Mouse (Mus musculus): ENCODE data around the gene Eva1a.
A peak's percentile ranks its signal among the peaks of the same experiment; 100 is the strongest.

Eva1a gene

DNA sequence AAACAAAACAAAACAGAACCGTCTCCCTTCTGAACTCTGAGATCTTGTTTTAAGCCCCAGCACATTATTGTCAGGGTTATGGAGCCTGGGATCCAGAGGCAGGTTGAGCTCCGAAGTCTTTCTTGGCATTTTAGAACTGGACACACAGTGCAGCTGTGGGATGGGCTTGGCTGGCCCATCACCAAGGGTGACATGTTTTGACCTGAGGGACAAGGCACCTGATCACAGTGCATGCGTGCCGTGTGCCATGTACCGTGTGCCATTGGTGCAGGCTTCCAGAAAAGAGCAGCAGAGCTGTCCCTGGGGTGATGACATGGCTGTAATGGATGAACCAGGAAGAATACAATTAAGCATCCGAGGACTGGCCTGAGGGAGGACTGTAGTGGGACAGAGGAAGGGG is 29.6 kb downstream of the Eva1a start:
- DNase-seq, result no peak

DNA sequence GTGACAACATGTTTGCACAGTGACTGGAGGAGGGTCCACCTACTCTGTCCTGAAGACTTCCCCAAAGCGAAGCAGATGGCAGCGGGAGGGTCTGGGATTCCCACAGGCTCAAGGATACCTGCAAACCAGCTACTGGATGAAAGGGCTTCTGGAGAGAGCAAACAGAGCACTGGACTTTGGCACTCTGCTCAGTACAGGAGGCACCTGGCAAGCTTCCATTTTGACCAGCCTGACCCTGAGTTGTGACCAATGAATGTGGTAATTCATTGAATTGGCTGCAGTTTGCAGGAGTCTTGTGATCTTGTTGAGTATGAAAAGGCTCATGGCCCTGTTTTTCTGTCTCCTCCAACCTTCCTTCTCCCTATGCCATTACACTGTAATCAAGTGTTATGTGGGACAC is 32.2 kb downstream of the Eva1a start:
- DNase-seq, result peak; percentile 42 to 66

DNA sequence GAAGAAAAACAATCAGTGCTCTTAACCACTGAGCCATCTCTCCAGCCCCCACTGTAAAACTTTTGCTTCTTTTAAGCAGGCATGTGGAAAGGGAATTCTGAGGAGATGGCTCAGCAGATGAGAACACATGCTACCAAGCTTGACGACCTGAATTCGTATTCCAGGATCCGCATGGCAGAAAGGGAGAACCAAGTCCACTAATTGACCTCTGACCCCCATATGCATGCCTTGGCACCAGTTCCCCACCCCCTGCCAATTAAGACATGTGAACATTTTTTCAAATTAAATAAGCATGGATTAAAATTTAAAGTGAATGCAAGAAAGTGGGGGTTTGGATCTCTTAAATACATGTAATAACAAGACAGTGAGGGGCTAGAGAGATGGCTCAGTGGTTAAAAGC is 32.7 kb downstream of the Eva1a start:
- DNase-seq, result no peak

DNA sequence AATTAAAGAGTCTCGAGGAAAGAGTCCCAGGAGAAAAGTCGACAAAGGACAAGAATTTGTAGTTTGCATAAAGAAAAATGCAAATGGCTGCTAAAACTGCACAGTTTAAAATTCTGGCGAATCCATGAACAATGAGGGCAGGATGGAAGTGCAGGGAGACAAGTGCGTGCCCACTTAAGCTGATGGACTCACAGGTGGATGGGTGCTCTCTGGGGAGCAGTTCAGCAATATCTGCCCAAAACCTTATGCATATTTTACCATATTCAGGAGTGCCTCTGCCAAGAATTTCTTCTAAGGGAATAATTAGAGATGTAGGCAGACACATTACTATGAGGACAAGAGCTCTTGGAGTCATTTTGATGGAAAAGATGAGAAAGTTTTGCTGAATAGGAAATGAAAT is 35.5 kb downstream of the Eva1a start:
- no peak for DNase-seq

DNA sequence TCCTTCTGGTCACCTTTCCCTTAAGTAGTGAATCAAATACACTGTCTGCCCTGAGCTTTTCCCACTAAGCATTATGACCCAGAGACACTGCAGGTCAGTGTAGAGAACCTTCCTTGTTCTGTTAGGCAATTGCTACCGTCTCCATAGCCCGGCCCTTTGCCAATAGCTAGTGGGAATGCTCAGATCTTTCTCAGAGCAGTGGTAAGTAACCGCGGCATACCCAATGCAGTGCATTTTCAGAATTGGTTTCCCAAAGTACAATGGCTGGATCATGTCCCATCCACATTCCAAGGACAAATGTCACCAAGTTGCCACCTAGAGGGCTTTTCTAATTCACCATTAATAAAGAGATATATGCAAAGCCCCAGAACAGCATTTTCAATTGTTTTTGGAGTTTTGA is 38.0 kb downstream of the Eva1a start:
- no peak for DNase-seq

DNA sequence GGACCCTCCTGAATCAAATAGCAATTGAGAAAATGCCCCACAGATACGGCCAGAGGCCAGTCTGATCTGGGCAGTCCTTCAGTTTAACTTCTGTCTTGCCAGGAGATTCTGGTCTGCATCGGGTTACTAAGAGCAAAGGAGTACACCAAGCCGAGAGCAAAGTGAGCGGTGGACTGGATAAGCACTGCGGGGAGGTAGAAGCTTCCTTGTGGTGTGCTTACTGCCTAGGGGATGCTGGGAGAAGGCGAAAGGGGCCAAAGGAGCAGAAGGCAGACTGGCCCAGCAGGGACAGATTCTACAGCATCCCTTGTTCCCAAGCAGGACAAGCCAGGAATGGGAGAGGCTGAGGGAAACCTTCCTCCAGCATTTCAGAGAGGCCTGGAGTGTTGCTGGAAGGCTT is 42.8 kb downstream of the Eva1a start:
- DNase-seq, result no peak

DNA sequence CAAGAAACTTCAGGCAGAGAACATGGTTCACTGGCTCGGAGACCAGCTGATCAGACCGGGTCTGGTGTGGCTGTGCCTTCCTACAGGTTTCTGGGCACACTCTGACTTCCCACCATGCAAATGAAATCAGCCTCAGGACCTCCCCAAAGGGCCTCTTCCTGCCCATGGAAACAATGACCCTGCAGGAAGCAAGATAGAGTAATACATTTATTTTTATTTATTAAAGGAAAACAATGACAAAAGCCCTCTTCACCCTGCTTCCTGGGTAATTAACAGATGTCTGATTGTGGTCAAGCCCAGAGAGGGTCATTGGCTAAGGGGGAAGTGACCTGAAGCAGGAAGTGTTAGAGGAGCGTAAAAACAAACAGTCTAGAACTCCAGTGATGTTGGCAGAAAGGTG is 43.4 kb downstream of the Eva1a start:
- peak; percentile 21 to 32 for DNase-seq

DNA sequence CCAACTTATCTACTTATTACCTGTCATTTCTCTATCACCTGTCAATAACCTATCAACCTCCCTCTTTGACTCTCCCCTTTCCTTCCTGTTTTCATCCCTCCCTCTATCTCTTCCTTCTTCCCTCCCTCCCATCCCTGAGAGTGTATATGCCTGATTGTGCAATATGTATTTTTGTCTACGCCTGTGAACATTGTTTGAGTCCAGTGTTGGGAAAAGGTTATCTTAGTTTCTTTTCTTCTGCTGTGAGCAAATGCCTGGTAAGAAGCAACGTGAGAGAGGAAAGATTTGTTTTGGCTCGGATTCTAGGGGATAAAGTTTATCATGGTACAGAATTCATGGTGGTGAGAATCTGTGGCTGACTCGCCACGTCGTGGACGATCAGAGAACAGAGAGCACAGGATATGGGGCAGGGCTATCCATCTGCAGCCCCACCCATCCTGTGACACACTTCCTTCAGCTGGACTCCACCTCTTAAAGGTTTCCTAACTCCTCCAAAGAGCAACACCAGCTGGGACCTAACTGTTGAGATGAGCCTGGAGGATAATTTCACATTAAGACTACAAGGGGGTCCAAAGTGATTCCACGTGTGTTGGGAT is 44.6 kb downstream of the Eva1a start:
- DNase-seq, result no peak

DNA sequence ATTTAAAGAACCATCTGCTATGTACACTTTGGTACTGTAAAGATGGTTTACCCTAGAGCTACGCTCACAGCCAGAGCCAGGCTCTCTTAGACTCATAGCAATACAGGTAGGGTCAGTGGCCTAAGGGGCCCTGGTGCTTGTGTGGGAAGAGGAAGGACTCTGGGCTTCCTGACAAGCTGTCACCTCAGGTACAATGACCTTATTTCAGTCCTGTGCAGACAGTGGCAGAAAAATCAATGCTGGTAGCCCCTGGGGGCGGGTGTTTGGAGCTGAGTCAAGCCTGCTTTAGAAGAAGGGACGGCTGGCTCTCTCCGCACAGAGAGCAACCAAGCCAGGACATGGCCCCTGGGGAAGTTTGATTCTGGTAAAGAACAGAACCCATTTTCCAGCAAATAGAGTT is 47.3 kb downstream of the Eva1a start:
- DNase-seq, result no peak

DNA sequence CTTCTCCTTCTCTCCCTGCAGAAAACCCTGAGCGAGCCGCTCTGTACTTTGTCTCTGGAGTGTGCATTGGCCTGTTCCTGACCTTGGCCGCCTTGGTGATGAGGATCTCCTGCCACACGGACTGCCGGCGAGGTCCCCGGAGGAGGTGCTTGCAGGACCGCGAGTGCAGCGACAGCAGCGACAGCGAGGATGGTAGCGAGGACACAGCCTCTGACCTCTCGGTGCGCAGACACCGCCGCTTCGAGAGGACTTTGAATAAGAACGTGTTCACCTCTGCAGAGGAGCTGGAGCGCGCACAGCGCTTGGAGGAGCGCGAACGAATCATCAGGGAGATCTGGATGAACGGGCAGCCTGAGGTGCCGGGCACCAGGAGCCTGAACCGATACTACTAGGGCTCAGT is 50.9 kb downstream of the Eva1a start:
- DNase-seq, result peak; percentile 31 to 40

DNA sequence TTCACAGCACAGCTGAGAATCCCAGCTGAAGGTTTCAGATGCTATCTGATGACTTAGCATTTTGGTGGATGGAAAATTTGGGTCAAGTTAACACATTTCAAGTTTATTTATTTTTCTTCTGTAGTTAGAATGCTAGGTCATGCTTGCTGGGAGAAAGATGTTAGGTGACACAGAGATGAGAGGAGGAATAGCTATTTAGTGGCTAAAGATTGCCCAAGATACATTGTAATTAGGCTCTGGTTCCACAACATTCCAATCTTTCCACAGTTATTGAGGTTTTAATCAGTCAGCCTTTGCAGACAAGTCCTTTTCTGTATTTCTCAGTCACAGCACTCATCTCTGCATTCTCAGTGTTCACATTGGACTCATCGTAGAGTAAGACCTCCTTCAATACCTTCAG is 56.9 kb downstream of the Eva1a start:
- DNase-seq, result no peak

DNA sequence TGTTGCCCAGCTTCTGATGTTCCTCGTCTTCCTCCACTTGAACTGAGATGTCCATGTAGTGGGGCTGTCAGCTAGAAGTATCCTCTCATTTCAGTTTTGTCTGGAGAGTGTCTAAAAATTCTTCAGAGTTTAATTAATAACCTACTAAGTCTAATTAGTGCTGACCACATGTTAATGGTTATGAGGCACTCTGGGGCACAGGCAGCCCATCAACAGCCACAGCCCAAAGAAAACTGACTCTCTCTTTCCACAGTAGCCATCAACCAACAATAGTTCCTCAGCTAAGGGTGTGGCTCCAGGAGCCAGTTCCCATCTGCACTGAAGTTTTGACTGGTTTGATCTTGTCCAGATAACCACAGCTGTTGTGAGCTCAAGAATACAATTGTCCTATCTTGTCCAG is 57.6 kb downstream of the Eva1a start:
- no peak for DNase-seq

DNA sequence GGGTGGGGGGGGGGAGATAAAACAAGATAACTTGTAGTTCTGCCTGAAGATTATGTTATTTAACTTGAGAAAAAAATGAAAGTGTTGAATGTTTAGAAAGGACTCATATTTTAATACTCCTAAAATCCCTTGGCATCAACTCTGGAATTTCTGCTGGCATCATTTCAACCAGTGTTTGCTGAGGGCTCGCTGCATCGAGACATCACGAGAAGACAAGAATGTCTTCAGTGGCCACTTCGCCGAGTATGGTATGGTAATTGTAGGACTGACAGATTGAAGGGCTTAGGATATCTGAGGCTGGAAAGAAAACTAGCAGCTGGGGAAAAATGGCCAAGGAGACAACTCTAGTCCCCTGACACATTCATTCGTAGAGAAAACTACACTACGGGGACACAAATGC is 69.6 kb downstream of the Eva1a start:
- no peak for DNase-seq

DNA sequence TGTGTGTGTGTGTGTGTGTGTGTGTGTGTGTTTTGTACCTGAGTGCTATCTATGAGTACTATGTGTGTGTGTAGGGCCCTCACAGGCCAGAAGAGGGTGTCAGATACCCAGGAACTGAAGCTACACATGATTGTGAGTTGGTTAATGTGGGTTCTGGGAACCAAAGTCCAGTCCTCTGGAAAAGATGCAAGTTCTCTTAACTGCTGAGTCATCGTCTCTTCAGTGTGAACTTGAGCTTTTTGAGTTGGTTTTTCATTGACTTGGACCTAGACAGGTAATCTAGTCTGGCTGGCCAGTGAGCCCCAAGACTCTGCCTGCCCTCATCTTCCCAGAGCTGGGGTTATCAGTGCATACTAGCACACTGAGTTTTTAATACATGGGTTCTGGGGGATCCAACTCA is 70.3 kb downstream of the Eva1a start:
- no peak for DNase-seq

DNA sequence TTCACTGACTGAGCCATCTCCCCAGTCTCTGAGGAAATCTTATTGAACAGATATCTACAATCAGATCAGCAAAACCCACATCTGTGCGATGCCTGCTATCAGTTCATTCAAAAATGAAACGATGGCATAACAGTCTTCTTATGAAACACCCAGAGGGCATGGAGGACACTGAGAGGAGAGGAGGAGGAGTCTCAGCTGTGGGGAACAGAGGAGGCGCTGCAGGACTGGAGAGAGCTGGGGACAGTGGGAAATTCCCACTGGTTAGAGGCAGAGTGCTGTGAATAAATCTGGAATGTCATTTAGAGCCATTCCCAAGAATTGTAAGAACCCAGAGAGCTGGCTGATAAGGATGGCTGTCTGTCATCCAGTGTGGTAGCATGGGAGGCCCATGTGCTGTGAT is 70.7 kb downstream of the Eva1a start:
- no peak for DNase-seq

DNA sequence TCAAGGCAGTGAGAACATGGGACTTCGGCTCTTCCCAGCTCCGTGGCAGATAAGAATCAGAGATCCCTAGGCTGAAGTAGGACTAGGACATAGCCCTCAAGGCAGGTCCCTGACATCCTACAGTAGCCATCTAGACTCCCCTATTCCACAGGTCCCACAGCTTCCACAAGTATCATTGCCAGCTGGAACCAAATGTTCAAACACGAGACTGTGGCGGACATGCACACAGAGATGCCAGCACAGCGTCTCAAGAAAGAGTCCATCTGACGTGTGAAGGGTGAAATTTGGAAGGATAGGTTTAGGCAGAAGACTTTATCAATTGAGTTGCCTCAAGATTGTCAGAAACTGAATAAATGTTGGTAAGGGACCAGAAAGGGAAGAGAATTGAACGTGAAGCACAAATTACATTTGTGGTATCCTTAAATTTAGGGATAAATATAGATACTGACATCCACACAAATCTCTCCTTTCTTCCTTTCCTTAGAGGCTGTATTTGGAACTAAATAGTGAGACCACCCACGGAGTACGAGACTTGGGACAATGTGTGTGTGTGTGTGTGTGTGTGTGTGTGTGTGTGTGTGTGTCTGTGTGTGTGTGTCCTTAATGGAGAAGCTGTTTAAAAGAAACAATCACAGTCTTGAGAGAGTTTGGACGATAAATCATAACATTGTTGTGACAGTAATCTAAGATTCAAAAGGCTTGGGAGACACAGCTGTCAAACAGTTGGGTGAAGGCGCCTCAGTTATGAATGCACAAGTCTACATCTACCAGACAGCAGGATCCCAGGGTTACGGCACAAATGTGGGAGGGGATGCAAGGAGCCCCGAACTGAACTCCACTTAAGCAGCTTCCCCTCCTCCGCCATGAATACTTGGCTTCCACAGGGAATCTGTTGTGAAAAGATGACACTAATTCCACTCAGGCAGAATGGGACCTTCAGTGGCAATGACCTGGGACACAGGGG is 71.6 kb downstream of the Eva1a start:
- no peak for DNase-seq

DNA sequence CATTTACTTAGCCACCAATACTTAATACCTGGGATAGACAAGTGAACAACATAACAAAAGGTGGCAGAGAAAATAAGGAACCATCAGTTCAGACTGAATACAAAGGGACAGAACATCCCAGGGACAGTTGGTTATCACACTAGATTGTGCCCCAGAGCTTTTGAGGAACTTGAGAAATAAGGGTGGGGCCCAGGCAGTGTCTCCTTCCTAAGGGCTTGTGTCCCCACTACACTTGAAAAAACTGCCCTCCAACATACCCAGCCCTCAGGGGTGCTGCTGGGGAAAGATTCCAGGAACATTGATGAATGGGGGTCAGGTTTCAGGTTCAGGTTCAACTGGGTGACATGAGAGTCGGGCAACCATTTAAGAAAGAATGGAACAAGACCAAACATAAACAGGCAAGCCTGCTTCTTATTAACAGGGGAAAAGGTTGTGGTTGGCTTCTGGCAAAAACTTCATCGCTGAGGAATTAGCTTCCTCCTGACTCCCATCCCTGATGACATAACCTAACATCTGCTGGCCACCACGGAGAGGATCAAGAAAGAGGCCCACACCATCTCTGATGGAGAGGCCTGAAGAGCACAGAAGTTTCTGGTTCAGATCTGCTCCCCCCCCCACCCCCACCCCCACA is 74.6 kb downstream of the Eva1a start:
- DNase-seq, result no peak

DNA sequence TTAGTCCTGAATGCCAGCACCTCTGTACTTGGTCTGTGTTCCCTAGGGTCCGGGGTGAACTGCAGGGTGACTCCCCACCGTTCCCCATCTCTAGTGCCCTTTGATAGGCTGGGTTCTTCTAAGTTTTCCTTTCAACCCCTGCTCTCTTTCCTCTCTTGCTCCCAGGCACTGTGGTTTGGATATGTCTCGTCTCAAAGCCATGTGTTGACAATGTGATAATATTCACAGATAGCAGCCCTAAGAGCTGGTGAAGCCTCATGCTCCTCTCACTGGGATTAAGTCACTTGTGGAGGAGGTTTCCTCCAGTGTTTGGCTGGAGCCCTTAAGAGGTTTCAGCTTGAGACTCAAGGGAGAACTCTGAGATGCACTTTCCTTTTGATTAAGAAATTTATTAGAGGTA is 75.3 kb downstream of the Eva1a start:
- DNase-seq, result no peak

DNA sequence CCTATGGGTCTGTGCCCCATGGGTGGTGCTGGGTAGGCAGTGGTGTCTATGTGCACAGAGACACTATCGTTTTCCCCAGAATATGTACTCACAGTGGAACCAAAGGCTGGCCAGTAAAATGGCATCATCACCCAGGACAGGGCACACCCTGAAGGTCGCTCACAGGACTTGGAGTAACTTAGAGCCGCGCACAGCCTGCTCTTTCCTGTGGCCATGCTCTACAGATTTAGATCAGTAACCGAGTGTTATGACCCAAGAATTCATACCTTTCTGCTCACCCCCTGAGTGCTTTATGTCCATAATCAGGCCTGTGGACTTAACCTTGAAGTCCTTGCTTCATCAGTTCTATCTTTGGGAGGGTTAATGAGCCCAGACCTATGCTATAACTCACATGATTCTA is 77.0 kb downstream of the Eva1a start:
- no peak for DNase-seq

DNA sequence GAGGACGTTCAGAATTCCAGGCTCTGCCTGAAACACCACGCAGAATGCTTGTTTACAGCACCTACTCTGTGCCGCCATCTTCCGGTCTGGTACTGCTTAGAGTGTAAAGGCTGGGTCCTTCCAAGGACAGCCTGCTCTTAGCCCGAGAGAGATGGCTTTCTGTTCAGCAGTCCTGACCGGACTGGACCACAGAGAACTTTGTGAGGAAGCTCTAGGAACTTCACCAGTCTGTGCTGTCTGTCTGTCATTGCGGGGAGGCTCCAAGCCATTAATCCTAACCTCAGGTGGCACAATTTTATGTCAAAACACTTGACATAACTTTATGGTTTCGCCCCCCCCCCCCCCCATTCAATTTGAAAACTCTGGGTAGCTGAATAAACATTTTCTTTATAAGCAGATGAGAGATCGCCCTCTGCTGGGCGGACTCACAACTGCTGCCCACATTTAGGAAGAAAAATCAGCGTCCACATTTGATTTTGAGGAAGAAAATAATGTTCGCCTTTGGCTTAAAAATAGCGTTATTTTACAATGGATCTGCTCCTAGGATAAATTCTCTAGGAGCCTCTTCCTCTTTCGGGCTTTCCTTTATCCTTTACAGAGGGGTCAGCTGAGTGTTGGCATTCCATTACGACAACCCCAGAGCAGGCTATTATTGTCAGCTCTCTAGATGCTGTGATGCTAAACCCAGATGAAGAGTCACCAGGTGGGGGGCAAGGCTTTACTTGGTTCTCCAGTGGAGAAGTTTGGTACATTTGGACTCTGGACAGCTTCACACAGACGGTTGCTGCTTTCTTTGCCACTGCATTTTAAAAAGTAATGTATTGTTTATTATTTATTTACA is 78.7 kb downstream of the Eva1a start:
- peak; percentile 82 to 89 for DNase-seq

DNA sequence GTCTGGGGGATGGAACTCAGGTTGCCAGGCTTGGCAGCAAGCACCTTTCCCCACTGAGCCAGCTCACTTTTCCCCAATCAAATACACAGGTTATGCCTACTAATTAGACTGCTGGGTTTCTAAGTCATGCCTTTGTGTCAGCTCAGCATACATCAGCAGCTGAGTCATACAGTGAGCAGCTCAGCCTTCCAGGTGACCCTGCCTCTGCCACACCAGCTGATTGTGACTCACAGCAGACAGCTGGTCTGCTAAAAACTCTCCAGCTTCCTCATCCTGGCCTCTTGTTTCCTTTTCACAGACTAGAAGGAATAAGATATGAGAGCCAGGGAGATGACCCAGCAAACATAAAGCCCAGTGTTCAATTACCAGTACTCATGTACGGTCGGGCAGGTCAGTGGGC is 84.3 kb downstream of the Eva1a start:
- DNase-seq, result no peak

DNA sequence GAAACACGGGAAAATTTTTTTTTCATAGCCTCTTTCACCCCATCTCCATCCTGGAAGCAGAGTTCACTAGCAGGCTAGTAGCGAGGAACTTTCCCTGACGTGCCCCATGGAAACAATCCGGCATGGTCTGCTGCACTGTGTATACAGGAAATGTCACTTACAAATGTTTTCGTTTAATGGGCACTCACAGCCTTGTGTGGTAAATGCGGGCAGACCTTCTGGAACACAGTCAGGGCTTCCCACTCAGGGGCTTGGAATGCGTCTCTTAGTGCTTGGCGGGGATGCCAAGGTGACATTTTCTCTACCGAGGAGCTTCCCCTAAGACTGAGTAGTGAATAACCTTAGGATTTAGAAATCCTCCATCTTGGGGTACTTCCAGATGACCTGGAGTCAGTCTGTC is 87.0 kb downstream of the Eva1a start:
- DNase-seq, result peak; percentile 32 to 55

DNA sequence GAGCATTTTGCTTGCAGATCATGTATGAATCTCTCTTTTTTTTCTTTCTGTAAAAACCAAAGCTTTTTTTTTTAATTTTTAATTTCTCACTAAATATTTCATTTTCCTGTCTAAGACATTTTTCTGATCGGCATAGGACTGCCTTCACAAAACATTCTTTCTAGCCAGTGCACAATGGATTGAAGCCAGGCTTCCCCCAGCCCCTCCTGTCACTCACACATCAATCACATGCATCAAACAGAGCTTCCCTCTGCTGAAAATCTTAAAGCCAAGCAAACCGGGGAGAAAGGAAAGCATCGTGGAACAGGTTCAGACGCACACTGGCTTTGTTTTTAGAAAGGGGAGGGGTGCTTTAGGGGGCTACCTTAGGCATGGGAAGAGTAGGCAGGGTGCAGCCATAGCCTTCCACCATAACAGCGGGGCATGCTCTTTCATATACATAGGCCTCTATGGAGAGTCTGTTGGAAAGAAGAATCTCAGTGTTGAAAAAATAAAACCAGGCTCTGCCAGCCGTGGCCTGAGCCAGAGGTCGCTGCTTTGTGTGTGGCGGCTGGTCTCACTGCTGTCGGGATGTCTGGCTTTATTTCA is 88.9 kb downstream of the Eva1a start:
- DNase-seq, result no peak
